Mouse (Mus musculus) T-helper 1 cell (primary cell): ENCODE results near the gene Ccdc51.

Source experiments
- in situ Hi-C: fragments of 300-600 bp; cut with MboI, MseI; formaldehyde crosslinking; loops from one replicate; pipeline ENCODE4 v1.15.1; 2025; ENCODE audit warnings: high pct_unique_total_duplicates

Ccdc51 gene

GRCm38 (mm10) chr9:109094553-109095136 lies 12.4 kb downstream of the Ccdc51 start:
- in situ Hi-C loops: loop anchor here (10.0 kb wide), 1 partner anchor 240 kb away; the partner anchor contains the start of gene Slc26a6

GRCm38 (mm10) chr9:109095137-109095982 lies 13.1 kb downstream of the Ccdc51 start, which contains the start of gene Plxnb1:
Plxnb1 (plus strand) TSS chr9:109095389.
- in situ Hi-C loops: loop anchor here (10.0 kb wide), 1 partner anchor 241 kb away; the partner anchor contains the start of gene Slc26a6

- in situ Hi-C loops: loop anchor here (10.0 kb wide), 1 partner anchor 241 kb away; the partner anchor contains the start of gene Slc26a6
Measured at GRCm38 (mm10) chr9:109096251-109096661, 14.0 kb downstream of the Ccdc51 start.

- in situ Hi-C loops: loop anchor here (10.0 kb wide), 1 partner anchor 242 kb away; the partner anchor contains the start of gene Slc26a6
Measured at GRCm38 (mm10) chr9:109096856-109097255, 14.6 kb downstream of the Ccdc51 start.

GRCm38 (mm10) chr9:109097291-109097690 lies 15.0 kb downstream of the Ccdc51 start:
- in situ Hi-C loops: loop anchor here (10.0 kb wide), 1 partner anchor 242 kb away; the partner anchor contains the start of gene Slc26a6

- in situ Hi-C loops: loop anchor here (10.0 kb wide), 1 partner anchor 243 kb away; the partner anchor contains the start of gene Slc26a6
Measured at GRCm38 (mm10) chr9:109097831-109098230, 15.5 kb downstream of the Ccdc51 start.

GRCm38 (mm10) chr9:109098366-109098765 lies 16.1 kb downstream of the Ccdc51 start:
- in situ Hi-C loops: loop anchor here (10.0 kb wide), 1 partner anchor 244 kb away; the partner anchor contains the start of gene Slc26a6

GRCm38 (mm10) chr9:109098969-109099368 lies 16.7 kb downstream of the Ccdc51 start:
- in situ Hi-C loops: loop anchor here (10.0 kb wide), 1 partner anchor 244 kb away; the partner anchor contains the start of gene Slc26a6

GRCm38 (mm10) chr9:109100307-109100928 lies 18.1 kb downstream of the Ccdc51 start:
- in situ Hi-C loops: no loop called here

- in situ Hi-C loops: no loop called here
Measured at GRCm38 (mm10) chr9:109101933-109102445, 19.7 kb downstream of the Ccdc51 start.

- in situ Hi-C loops: no loop called here
Measured at GRCm38 (mm10) chr9:109102541-109102940, 20.2 kb downstream of the Ccdc51 start.

- in situ Hi-C loops: no loop called here
Measured at GRCm38 (mm10) chr9:109103250-109103649, 21.0 kb downstream of the Ccdc51 start.

GRCm38 (mm10) chr9:109104083-109104482 lies 21.8 kb downstream of the Ccdc51 start:
- in situ Hi-C loops: no loop called here

- in situ Hi-C loops: no loop called here
Measured at GRCm38 (mm10) chr9:109105011-109105410, 22.7 kb downstream of the Ccdc51 start.

GRCm38 (mm10) chr9:109105648-109106047 lies 23.4 kb downstream of the Ccdc51 start:
- in situ Hi-C loops: no loop called here

GRCm38 (mm10) chr9:109107341-109107740 lies 25.0 kb downstream of the Ccdc51 start:
- in situ Hi-C loops: no loop called here

GRCm38 (mm10) chr9:109110240-109110639 lies 27.9 kb downstream of the Ccdc51 start:
- in situ Hi-C loops: no loop called here

GRCm38 (mm10) chr9:109111101-109111500 lies 28.8 kb downstream of the Ccdc51 start:
- in situ Hi-C loops: no loop called here

GRCm38 (mm10) chr9:109111591-109111990 lies 29.3 kb downstream of the Ccdc51 start:
- in situ Hi-C loops: no loop called here

- in situ Hi-C loops: no loop called here
Measured at GRCm38 (mm10) chr9:109113331-109113730, 31.0 kb downstream of the Ccdc51 start.

GRCm38 (mm10) chr9:109114276-109114675 lies 32.0 kb downstream of the Ccdc51 start:
- in situ Hi-C loops: no loop called here
